Mouse (Mus musculus) telencephalon, adult 2 months (tissue): ENCODE results near the gene Ptpn13.

Experiments
- DNase-seq: peaks from one replicate; pipeline ENCODE4 v3.0.0-alpha.2; 2011; ENCODE audit warnings: low read depth, low spot score

The Ptpn13 gene

DNA sequence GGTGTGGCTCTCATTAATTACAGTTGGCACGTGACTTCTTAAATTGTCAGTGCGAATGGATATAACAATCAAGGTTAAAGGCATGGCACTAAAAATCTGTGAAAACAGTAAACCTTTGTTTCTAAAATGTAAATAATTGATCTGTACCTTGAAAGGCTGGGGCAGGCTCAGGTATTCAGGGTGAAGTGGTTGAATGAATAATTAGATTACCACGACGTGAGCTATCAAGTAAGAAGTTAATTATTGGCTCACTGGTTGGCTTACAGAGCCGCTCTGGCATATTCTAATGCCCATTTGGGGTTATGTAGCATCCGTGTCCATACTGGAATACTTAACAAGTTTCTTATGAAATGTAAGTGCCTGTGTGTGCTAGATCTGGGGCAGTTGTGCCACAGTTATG is 92.6 kb downstream of the Ptpn13 start:
- no peak for DNase-seq

DNA sequence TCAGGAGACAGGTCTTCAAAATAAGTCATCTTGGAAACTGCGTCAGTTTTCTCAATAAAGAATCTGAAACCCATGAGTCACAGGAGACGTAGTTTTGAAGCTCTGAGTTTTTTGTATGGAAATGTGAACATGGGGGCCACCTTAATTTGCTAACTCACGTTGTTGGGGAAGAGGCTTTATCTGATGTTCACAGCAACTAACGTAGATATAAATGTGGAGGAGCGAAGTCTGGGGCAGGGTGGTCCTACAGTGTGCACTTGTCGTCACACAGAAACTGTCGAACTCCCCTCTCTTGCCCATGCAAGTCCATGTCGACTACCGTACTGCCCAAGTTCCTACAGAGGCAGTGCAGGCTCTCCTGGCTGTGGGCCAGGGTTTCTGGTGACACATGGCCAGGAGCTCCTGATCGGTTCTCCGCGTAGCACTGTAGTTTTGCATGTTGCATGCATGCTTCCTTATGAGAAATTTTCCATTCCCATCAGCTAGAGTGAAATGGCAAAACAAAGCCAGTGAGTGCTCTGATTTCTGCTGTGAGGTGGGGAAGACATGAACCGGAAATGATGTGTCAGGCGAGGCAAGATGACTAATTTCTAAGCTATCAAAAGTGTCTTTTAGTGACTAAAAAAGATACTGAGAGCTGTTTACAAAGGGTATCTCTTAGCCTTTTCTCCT is 93.9 kb downstream of the Ptpn13 start:
- DNase-seq = no peak

DNA sequence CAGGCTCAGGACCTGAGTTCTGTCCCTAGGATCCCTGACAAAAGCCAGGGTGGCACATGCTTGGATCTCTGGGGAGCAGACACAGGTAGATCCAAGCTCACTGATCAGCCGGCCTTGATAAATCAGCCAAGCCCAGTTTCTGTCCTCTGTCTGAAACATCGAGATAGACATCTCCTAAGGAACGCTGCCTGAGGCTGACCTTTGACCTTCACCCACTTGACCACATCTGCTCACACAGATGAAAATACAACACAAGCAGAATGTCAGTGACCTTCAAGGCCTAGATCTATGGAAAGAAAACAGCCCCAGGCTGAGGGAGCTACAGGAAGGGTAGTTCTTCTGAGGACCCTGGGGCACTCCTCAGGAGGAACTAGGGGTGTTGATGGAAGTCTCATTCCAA is 97.4 kb downstream of the Ptpn13 start:
- DNase-seq = no peak

DNA sequence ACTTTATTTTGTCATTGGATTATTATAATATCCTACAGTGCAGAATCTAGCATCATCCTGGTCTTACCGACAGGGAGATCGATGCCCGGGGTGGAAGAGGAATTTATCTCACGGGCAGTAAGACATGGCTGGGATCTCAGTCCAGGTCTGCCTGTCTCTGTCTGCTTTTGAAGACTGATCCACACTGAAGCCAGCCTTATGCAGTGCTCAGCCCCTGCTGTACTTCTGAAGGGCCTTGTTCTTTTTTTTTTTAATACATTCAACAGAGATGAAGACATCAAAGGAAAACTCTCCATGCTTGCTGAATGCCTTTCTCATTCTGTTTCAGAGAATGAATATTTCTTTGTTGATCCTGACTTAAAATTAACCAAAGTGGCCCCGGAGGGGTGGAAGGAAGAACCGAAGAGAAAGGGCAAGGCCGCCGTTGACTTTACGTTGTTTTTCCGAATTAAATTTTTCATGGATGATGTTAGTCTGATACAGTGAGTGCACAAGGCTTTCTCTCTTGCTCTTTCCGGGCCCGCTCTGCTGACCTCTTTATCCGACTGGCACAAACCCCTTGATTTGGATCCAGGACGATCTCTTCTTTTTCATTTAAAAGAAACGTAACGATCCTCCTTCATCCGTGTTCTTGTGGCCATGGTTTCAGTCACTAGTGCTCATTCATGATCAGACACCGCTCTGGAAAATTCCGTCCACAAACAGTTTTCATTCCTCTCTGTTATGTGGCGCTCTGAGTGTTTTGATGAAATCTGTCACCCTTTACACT is 101.9 kb downstream of the Ptpn13 start:
- DNase-seq = no peak

DNA sequence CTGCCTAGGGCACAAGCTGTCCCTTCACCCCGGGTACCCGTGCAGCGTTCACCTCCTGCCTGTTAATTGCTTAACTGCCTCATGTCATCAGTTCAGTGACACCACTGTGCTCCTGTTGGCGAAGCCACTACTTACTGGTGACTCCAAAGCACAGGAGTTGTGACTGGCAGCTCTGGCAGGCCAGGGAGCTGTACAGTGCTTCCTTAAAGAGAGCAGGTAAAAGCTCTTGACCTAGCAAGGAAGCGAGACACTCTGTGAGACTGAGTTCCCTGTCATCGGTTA is 102.4 kb downstream of the Ptpn13 start:
- no peak for DNase-seq

DNA sequence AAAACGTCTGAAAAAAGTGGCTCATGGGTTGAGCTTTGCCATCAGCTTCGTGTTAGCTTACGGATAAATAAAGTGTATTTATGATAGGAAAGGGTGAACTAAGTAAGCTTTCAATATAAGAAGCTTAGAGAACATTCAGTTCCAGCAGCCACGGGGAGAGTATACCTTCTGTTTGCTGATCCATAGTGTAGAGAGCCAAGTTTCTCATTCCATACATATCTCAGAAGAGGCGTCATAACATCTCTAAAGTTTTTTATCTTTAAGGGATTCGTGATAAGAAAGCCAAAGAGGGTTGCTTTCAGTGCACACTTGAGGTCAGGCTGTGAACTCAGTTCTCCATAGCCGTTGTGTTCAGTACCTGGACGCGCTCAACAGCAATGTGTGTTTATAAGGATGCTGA is 105.2 kb downstream of the Ptpn13 start:
- no peak for DNase-seq

DNA sequence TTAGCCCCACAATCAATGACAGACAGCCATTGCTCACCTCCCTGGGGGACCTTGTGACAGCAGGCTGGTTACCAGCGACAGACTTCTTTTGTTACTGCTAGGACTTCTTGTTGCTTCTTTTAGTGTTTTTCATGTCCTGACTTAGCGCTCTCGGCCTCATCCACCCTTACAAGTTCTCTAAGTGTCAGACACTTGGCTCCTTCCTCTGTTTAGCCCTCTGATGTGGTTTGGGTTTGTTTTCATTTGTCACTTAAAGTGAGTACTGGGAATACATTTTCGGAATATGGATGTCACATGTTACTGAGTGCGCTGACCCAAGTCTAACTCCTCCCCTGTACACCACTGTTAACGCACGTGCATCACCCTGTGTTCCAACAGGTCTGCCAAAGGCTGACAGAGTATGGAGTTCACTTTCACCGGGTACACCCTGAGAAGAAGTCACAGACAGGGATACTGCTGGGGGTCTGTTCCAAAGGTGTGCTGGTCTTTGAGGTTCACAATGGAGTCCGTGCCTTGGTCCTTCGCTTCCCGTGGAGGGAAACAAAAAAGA is 107.9 kb downstream of the Ptpn13 start:
- DNase-seq = no peak

DNA sequence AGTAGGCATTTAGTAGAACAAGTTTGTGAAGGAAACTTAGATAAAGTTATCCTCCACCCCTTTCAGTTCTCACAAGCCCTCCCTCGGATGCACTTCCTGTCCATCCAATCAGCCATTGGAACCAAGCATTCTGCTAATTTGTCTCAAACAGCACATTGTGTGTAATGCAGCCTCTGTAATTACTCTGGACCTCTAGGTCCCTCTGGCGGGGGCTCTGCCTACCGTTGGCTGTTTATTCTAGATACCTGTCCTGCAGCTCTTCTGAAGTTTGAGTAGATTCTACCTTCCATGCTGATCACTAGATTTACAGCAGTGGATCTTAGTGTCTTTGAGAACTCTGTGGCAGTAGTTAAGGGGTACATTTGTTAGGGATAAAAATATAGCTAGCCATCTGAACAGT is 109.5 kb downstream of the Ptpn13 start:
- DNase-seq = no peak

DNA sequence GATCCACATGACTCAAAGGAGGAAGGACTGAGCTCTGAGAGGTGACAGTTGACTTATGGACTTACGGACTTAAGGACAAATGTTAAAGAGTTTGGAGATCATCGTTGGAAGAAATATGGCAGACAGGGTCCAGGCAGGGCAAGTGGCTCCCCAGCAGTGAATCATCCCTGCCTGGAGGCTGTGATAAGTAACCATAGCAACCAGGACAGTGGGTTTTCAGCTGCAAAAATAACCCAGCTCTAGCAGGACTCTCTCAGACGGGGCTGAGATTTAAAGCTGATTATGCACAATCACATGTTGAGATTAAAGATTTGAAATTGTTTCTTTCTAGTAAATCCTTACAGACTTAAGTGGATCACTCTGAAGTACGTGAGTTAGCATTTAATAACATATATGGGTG is 112.4 kb downstream of the Ptpn13 start:
- no peak for DNase-seq

DNA sequence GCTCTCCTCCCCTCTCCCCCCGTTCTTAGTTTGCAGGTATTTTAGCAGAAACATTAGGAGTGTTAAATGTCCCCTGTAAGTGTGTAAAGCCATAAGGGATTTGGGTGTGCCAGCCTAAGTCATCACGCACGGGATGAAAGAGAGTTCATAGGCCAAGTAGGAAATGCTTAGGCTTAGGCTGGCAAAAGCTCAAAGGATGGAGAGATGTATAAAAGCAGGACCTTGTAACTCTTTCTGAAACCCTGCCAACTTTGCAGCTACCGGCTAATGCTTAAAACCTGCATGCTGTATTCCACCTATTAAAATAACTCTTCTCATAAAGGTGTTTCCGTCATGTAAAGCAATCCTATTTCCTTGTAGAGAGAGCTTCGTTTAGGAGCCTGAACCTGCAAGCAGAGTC is 115.6 kb downstream of the Ptpn13 start:
- no peak for DNase-seq

DNA sequence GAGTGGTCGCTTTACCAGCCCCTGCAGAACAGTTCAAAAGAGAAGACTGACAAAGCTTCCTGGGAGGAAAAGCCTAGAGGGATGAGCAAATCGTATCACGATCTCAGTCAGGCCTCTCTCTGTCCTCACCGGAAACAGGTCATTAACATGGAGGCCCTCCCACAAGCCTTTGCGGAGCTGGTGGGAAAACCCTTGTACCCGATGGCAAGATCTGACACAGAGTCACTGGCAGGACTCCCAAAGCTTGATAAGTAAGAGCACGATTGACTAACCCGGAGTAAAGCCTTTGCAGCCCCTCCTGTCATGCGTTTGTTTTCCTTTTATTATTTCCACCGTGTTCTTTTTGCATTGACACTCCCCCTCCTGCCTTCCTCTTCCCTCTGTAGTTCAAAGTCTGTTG is 116.1 kb downstream of the Ptpn13 start:
- no peak for DNase-seq

DNA sequence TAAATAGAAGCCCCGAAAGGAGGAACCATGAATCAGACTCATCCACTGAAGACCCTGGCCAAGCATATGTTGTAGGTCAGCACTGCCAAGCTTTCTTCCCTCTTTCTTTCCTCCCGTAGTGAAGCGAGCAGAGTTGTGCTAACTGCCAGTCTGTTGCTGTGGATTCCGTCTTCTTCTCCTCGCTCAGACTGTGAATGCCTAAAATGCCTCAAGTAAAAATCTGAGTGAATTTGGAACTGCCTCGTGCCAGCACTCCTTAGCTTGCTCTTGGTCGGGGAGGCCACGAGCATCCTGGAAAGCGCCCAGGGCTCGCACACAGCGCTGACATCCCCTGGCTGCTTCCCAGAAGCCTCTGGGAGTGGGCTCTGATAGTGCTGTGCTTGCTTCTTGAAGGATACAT is 116.5 kb downstream of the Ptpn13 start:
- no peak for DNase-seq

DNA sequence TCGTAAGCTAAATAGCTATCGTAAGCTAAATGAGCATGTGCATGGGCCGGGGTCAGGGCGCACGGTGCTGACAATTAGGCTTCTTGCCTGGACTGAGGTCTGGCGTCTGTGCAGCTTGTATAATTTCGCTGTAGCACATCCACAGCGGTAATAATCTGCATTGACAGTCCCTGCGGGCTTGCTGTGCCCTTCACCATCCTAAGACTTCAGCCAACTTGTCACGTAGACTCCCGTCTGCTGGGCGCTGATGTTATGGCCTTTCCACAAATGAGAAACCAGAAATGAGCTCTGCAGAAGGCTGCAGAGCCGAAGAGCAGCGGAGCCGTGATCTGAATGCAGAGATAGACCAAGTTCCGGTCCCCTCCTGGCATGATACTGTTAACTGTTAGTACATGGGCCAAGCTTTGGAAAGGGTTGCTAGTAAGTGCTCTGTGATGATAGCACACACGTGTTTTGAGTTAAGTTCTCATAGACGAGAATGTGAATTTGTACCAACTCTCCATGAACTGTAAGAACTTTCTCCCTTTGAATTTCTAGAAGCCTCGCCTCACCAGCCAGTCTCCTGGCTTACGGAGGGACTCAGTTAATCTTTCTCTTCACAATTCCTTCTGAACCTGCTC is 120.5 kb downstream of the Ptpn13 start:
- no peak for DNase-seq

DNA sequence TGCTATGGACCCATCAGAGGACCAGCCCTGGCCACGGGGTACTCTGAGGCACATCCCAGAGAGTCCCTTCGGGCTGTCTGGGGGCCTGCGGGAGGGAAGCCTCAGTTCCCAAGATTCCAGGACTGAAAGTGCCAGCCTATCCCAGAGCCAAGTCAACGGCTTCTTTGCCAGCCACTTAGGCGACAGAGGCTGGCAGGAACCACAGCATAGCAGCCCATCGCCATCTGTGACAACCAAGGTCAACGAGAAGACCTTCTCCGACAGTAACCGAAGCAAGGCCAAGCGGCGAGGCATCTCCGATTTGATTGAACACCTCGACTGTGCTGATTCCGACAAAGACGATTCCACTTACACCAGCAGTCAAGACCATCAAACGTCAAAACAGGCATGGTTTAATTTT is 129.8 kb downstream of the Ptpn13 start:
- no peak for DNase-seq

DNA sequence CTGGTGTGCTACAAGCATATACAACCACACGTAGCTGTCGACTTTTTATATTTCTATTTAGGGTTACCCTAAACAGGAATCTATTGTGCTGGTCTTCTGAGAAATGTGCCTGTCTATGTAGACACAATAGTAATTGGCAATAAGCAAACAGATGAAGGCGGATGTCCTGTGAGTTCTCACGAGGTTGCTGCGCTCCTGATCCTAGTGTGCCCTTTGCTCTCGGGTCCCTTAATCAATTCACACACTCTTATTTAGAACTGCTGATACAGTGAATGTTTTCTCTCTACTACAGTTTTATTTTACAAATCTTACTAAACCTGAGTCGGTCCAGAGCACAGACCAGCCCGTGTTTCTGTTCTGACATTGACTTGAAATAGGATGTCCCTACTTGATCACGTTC is 135.6 kb downstream of the Ptpn13 start:
- no peak for DNase-seq

DNA sequence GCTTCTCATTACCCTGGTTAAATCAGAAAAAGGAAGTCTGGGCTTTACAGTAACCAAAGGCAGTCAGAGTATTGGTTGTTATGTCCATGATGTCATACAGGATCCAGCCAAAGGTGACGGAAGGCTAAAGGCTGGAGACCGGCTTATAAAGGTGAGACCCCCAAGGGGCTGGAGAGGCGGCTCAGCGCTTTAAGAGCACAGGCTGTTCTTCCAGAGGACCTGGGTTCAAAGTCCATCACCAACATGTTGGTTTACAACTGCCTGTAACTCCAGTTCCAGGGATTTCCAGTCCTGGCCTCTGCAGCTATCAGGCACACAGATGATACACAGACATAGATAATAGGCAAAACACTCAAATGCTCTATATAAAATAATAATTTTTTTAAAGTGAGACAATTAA is 143.0 kb downstream of the Ptpn13 start:
- DNase-seq = no peak

DNA sequence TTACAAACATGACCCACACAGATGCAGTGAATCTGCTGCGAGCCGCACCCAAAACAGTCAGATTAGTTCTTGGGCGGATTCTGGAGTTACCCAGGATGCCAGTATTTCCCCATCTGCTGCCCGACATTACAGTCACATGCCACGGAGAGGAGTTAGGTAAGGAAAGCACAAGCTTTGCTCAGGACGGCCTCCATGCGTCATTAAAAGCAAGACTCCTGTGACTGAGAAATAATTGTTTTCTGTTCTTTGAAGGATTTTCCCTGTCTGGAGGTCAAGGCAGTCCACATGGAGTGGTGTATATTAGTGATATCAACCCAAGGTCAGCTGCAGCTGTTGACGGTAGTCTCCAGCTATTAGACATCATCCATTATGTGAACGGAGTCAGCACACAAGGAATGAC is 144.5 kb downstream of the Ptpn13 start:
- DNase-seq = no peak

DNA sequence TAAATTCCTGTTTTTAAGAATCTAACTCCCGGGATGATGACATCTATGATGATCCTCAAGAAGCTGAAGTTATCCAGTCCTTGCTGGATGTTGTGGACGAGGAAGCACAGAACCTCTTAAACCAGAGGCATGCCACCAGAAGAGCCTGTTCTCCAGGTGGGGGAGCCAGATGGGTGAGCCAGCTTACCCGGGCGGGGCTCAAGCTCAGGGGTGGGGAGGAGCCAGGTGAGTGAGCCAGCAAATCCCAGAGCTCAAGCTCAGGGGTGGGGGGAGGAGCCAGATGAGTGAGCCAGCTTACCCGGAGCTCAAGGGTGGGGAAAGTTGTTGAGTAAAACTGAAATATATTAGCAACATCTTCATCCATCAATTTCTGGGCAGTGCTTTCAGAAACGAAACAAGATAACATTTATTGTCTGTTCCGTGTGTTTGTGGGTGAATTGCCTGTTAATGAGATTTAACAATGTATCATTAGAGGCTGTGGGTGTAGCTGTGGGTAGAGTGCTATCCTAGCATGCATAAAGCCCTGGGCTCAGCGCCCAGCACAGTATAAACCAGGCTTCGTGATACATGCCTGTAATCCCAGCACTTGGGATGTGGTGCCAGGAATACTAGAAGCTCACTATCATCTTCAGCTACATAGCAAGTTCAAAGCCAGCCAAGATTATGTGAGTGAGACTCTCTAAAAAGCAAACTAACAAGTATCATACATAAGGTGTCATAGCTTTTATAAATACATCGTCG is 154.9 kb downstream of the Ptpn13 start:
- DNase-seq = no peak

DNA sequence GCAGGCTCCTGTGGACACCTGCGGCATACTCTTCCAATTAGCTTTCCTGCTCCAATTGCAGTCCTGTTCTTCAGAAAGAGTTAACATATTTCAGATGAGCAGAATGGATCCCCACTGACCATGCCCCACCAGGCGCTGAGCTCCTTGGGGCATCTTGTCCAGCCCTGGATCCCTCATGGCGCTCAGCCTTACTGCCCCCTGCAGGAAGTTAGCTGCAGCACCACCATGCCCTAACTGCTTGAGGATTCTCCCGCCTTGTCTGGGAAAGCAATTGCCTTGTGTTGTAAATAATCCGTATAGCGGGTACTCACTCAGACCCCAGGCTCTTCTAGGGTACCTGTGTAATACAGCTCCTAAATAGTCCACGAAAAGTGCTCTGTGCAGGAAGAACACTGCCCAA is 162.2 kb downstream of the Ptpn13 start:
- DNase-seq = no peak

DNA sequence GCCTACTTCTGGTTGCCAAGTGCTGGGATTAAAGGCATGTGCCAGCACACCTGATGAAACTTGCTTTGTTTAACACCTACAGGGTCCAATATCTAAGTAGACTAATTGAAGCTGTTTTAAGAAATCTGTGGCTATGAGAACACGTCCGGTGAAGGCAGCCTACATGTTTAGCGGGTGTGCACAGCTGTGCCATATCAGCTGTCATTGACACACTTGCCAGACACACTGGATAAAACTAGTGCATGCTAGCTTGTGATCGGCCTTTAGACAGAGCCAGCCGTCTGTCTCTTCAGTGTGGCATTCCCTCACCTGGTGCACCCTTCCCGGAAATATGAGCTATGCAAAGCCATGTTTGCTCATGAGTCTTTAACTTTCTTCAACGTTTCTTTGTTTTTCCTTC is 166.9 kb downstream of the Ptpn13 start:
- DNase-seq = no peak

DNA sequence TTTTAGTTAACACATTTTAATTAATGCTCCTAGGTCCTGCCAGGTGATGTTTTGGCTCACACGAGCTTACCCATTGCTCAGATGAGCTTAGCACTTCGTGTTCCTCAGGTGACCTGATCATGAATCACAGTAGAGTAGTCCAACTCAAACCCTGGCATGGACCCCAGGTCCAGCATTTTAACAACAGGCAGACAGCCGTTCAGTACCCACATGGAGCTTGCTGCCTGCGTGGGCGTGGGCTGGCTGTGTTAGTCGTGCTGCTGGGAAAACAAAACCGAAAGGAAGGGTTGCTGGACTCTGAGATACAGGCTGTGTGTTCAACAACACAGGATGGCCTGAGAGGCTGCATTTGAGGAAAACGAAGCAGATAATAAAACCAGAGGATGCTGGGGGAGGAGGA is 167.7 kb downstream of the Ptpn13 start:
- no peak for DNase-seq

DNA sequence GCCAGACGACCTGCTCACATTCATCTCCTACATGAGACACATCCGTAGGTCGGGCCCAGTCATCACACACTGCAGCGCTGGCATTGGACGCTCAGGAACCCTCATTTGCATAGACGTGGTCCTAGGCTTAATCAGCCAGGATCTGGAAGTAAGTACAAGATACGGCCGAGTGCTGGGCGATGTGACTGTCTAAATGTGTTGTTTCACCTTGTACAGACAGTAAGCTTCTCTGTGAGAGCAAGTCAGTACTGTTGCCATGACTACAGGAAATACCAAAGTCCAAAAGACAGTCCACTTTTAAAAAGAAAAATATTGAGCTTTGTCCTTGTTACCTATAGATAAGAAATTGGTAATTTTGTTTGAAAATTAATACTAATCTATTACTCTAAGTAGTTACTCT is 168.6 kb downstream of the Ptpn13 start:
- no peak for DNase-seq
